Mouse (Mus musculus): ENCODE measurements around the gene Pla2g15. TPM values are rescaled to one million over a fixed set of nuclear protein-coding genes. Genes with fewer than 3 reads are reported as not detected.
"Not testable (repeated sequence)": the region's sequence is repeated elsewhere in the genome, so short reads cannot be mapped to it uniquely, and the experiment has no call there.

Pla2g15 gene
- polyA plus RNA-seq, 1 experiment from 2014 or later = 8.8 TPM

DNA sequence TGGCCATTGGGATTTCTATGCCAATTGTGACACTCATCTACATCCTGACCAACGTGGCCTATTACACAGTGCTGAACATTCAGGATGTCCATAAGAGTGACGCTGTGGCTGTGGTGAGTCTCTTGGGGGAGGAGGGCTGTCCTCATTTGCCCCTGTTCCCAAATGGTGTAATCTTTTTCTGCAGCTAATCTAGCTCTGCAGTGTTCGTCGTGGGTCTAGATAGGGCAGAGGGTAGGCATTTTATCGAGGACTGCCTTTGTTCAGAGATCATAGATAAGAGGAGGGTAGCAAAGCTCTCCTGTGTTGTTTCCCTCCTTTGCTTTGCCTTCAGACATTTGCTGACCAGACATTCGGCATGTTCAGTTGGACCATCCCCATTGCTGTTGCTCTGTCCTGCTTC is 43.0 kb downstream of the Pla2g15 start:
- Histone ChIP-seq H3K27me3 (ENCODE audit: control insufficient read depth, insufficient read depth, low read depth, low read length) (no peaks in the 10 kb centered on the region), H3K4me1 (ENCODE audit: control insufficient read depth, low read depth, low read length) (no peaks in the 10 kb centered on the region), H3K27ac (ENCODE audit: low read length) (no peak overlapping the region), H3K36me3 (ENCODE audit: control insufficient read depth, insufficient read depth) (no peaks in the 10 kb centered on the region), H3K9me3 (replicated peaks; ENCODE audit: control insufficient read depth, low read length) (no peaks in the 10 kb centered on the region), H3K4me3 (ENCODE audit: low read depth, low read length) (no peak overlapping the region), H3K9ac (ENCODE audit: low read depth, low read length) (no peak overlapping the region), H3K4me2 (ENCODE audit: low read depth, low read length) (no peak overlapping the region)
- ATAC-seq (ENCODE audit: low read depth) = no peak
- 40% methylated on average over 6 of the region's 6 CpGs for WGBS (ENCODE audit: insufficient replicate concordance)

DNA sequence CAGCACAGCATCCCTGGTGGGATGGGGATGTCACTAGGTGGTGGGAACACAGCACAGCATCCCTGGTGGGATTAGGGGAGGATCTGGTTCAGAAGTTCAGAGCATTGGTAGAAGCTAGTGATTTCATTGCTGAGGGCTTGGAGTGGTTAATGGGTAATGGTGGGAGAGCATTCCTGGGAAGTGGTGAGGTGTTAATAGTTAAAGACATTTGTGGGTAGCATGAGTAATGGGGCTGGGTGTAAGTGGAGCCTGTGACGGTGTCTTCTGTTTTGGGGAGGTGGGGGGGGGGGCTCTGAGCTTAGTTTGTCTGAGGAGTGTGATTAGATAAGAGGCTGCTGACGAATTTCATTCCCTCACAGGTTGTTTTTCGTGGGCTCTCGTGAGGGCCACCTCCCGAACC is 43.9 kb downstream of the Pla2g15 start:
- Histone ChIP-seq H3K4me2 (ENCODE audit: low read depth, low read length) (no peak overlapping the region), H3K27ac (ENCODE audit: low read length) (no peak overlapping the region), H3K4me3 (ENCODE audit: low read depth, low read length) (no peak overlapping the region), H3K9ac (ENCODE audit: low read depth, low read length) (no peak overlapping the region), H3K27me3 (ENCODE audit: control insufficient read depth, insufficient read depth, low read depth, low read length) (no peaks in the 10 kb centered on the region), H3K36me3 (ENCODE audit: control insufficient read depth, insufficient read depth) (no peaks in the 10 kb centered on the region), H3K9me3 (replicated peaks; ENCODE audit: control insufficient read depth, low read length) (no peaks in the 10 kb centered on the region), H3K4me1 (ENCODE audit: control insufficient read depth, low read depth, low read length) (no peaks in the 10 kb centered on the region)
- 51% methylated on average over 5 of the region's 5 CpGs for WGBS (ENCODE audit: insufficient replicate concordance)
- ATAC-seq (ENCODE audit: low read depth) = no peak

DNA sequence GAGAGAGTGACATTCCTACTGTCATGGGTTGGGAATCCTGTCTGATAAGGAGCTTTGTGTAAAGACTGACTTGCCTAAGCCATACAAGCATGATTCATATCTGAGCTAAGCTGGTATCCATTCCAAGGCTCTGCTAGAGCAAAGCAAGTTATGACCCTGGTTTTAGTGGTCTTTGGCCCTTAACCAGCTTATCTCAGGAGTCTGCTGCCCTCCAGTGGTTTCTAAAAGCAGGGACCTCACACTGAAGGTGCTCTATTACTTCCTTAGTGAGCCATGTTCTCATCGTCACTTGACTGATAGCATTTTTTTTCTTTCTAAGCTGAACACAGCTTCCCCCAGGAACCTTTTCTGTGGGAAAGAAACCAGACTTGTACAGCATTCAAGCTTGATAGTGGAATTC is 48.5 kb downstream of the Pla2g15 start:
- 16% methylated on average over 1 of the region's 1 CpGs for WGBS (ENCODE audit: insufficient replicate concordance)
- Histone ChIP-seq H3K9ac (ENCODE audit: low read depth, low read length) (no peak overlapping the region), H3K4me1 (ENCODE audit: control insufficient read depth, low read depth, low read length) (no peaks in the 10 kb centered on the region), H3K4me3 (ENCODE audit: low read depth, low read length) (no peak overlapping the region), H3K27ac (ENCODE audit: low read length) (no peak overlapping the region), H3K4me2 (ENCODE audit: low read depth, low read length) (no peak overlapping the region), H3K36me3 (ENCODE audit: control insufficient read depth, insufficient read depth) (peaks cover 15% of the 10 kb centered on the region), H3K9me3 (replicated peaks; ENCODE audit: control insufficient read depth, low read length) (no peaks in the 10 kb centered on the region), H3K27me3 (ENCODE audit: control insufficient read depth, insufficient read depth, low read depth, low read length) (no peaks in the 10 kb centered on the region)
- no peak for ATAC-seq (ENCODE audit: low read depth)

DNA sequence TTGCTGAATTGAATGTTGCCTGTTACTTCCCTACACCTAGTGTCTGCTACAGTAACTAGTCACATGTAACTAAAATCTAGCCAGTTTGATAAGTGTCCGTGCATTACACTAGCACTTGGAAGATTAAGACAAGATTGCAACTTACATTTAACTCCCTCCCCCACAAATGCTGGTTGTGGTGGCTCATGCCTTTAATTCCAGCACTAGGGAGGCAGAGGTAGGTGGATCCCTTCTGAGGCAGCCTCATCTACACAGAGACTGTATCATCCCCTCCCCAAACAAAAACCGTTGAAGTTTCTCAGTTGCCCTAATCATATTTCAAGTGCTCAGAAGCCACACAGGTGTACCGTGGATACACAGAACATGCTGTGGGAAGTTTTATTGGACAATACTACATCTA is 49.4 kb downstream of the Pla2g15 start:
- H3K27ac ChIP-seq (ENCODE audit: low read length); H3K4me1 ChIP-seq (ENCODE audit: control insufficient read depth, low read depth, low read length); H3K9ac ChIP-seq (ENCODE audit: low read depth, low read length); H3K9me3 ChIP-seq (replicated peaks; ENCODE audit: control insufficient read depth, low read length); H3K4me3 ChIP-seq (ENCODE audit: low read depth, low read length); H3K27me3 ChIP-seq (ENCODE audit: control insufficient read depth, insufficient read depth, low read depth, low read length); H3K4me2 ChIP-seq (ENCODE audit: low read depth, low read length); ATAC-seq (ENCODE audit: low read depth): not testable (repeated sequence)
- H3K36me3 ChIP-seq (ENCODE audit: control insufficient read depth, insufficient read depth) = peaks cover 15% of the 10 kb centered on the region
- WGBS (ENCODE audit: insufficient replicate concordance) = 71% methylated on average over 3 of the region's 3 CpGs

GRCm38 (mm10) chr8:106210035-106210731 is 60.0 kb downstream of the Pla2g15 start:
- Histone ChIP-seq H3K27me3 (ENCODE audit: control insufficient read depth, insufficient read depth, low read depth, low read length) (no peaks in the 10 kb centered on the region), H3K9ac (ENCODE audit: low read depth, low read length) (peak overlapping the region; percentile 94), H3K4me3 (ENCODE audit: low read depth, low read length) (peak overlapping the region; percentile 93), H3K9me3 (replicated peaks; ENCODE audit: control insufficient read depth, low read length) (no peaks in the 10 kb centered on the region), H3K4me1 (ENCODE audit: control insufficient read depth, low read depth, low read length) (peaks cover 12% of the 10 kb centered on the region), H3K27ac (ENCODE audit: low read length) (peak overlapping the region; percentile 90), H3K36me3 (ENCODE audit: control insufficient read depth, insufficient read depth) (peaks cover 8% of the 10 kb centered on the region; the same call in 1 of the 2 replicates), H3K4me2 (ENCODE audit: low read depth, low read length) (peak overlapping the region; percentile 84)
- peak; percentile 50 for ATAC-seq (ENCODE audit: low read depth)
- WGBS (ENCODE audit: insufficient replicate concordance) = under 1% methylated on average over 35 of the region's 35 CpGs

DNA sequence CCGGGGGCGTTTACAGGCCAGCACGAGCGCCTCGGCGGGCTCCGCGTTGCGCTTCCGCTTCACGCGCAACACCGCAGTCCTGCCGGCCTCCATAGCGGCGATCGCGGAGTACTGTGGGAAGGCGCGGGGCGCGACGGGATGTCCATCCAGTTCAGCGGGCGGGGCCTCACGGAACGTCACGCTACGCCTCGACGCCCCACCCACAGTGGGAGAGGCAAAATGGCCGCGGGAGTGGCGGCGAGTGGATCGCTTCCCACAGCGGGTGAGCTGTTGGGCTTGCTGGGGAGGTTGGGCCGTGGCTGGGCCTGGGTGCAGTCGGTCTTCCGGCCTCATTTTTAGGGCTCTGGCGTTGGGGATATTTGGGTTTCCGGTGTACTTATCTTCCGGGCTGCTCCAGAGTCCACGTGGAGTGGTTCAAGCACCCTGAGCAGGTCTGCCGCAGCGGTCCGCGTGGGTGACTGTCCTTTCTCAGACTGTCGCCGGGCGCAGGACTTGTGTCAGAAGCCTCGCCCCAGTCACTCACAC is 60.7 kb downstream of the Pla2g15 start, which contains the start of the genes Slc7a6os and Prmt7:
Gene Slc7a6os, minus strand, starts transcription at position 115 of the 525 bp plus-strand sequence.
Gene Prmt7, plus strand, starts transcription at position 116 of the 525 bp plus-strand sequence.
- peak within 1 kb of the TSS; percentile 90 for H3K27ac ChIP-seq (ENCODE audit: low read length)
- WGBS (ENCODE audit: insufficient replicate concordance) = under 1% methylated on average over 52 of the region's 52 CpGs
- peak within 1 kb of the TSS; percentile 94 for H3K9ac ChIP-seq (ENCODE audit: low read depth, low read length)
- H3K4me3 ChIP-seq (ENCODE audit: low read depth, low read length) = peak within 1 kb of the TSS; percentile 93
- H3K9me3 ChIP-seq (replicated peaks; ENCODE audit: control insufficient read depth, low read length) = no peaks in the 10 kb centered on the region
- ATAC-seq (ENCODE audit: low read depth) = peak; percentile 99
- H3K27me3 ChIP-seq (ENCODE audit: control insufficient read depth, insufficient read depth, low read depth, low read length) = no peaks in the 10 kb centered on the region
- peaks cover 5% of the 10 kb centered on the region; the same call in 1 of the 2 replicates for H3K36me3 ChIP-seq (ENCODE audit: control insufficient read depth, insufficient read depth)
- peak within 1 kb of the TSS; percentile 84 for H3K4me2 ChIP-seq (ENCODE audit: low read depth, low read length)
- peaks cover 12% of the 10 kb centered on the region for H3K4me1 ChIP-seq (ENCODE audit: control insufficient read depth, low read depth, low read length)

DNA sequence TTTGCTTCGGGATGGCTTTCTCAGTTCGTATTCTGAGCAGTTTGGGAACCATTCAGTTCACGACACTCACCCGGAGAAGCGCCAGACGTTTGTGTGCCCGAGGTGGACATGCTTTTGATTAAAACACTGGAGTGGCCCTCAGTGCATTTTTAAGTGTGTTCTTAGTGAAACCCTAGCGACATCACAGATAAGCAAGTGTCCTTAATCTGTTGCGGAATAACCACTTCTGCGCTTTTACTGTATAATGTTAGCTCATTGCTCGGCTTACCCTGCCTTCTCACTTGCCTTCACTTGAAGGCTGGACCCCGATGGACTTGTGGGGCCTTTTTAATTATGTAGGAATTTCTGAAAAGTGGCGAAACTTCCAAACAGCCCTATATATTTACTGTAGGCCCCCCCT is 61.2 kb downstream of the Pla2g15 start:
- H3K36me3 ChIP-seq (ENCODE audit: control insufficient read depth, insufficient read depth) = peaks cover 5% of the 10 kb centered on the region; the same call in 1 of the 2 replicates
- WGBS (ENCODE audit: insufficient replicate concordance) = 2% methylated on average over 13 of the region's 13 CpGs
- no peak for ATAC-seq (ENCODE audit: low read depth)

GRCm38 (mm10) chr8:106213959-106214358 is 63.8 kb downstream of the Pla2g15 start:
- Histone ChIP-seq H3K36me3 (ENCODE audit: control insufficient read depth, insufficient read depth) (0 out of 2 replicates have a peak, but pooled peaks cover 5% of the 10 kb centered on the region), H3K4me2 (ENCODE audit: low read depth, low read length) (no peak overlapping the region)

More for the DNA sequence above, 61.2 kb downstream of the Pla2g15 start:
- Histone ChIP-seq H3K4me1 (ENCODE audit: control insufficient read depth, low read depth, low read length) (peaks cover 12% of the 10 kb centered on the region), H3K9me3 (replicated peaks; ENCODE audit: control insufficient read depth, low read length) (no peaks in the 10 kb centered on the region), H3K9ac (ENCODE audit: low read depth, low read length) (peak overlapping the region; percentile 94), H3K27me3 (ENCODE audit: control insufficient read depth, insufficient read depth, low read depth, low read length) (no peaks in the 10 kb centered on the region), H3K4me2 (ENCODE audit: low read depth, low read length) (peak overlapping the region; percentile 84), H3K27ac (ENCODE audit: low read length) (peak overlapping the region; percentile 90), H3K4me3 (ENCODE audit: low read depth, low read length) (peak overlapping the region; percentile 93)

More at GRCm38 (mm10) chr8:106213959-106214358, 63.8 kb downstream of the Pla2g15 start:
- WGBS (ENCODE audit: insufficient replicate concordance) = 83% methylated on average over 3 of the region's 3 CpGs
- Histone ChIP-seq H3K4me3 (ENCODE audit: low read depth, low read length) (no peak overlapping the region), H3K9ac (ENCODE audit: low read depth, low read length) (no peak overlapping the region), H3K27me3 (ENCODE audit: control insufficient read depth, insufficient read depth, low read depth, low read length) (no peaks in the 10 kb centered on the region), H3K4me1 (ENCODE audit: control insufficient read depth, low read depth, low read length) (peaks cover 12% of the 10 kb centered on the region), H3K27ac (ENCODE audit: low read length) (no peak overlapping the region), H3K9me3 (replicated peaks; ENCODE audit: control insufficient read depth, low read length) (no peaks in the 10 kb centered on the region)
- ATAC-seq (ENCODE audit: low read depth) = no peak
